Mouse (Mus musculus): ENCODE results near the gene Tfdp2. TPM values are rescaled to one million over a fixed set of nuclear protein-coding genes. Genes with fewer than 3 reads are reported as not detected.
"Not testable (repeated sequence)": the region's sequence is repeated elsewhere in the genome, so short reads cannot be mapped to it uniquely, and the experiment has no call there.

The Tfdp2 gene
- total RNA-seq, 1 experiment from 2014 or later: 66.5 TPM

DNA sequence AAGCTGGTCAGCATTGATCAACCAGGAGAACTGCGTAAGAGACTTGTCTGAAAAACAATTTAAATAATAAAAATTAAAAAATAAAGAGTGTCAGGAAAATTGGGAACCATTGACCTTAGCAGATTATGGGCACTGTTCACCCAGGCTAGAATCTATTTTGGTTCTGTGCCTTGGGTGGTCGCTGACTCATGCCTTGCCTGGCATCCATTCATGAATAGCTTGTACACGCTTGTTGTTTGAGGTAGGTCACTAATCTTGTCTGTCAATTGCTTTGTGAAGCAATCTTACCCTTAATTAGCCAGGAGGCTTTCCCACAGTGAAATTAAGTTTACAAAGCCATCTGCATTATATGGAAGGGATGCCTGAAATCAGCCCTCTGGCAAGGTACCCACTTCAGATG, 112.7 kb downstream of the Tfdp2 start:
- no peak for DNase-seq

DNA sequence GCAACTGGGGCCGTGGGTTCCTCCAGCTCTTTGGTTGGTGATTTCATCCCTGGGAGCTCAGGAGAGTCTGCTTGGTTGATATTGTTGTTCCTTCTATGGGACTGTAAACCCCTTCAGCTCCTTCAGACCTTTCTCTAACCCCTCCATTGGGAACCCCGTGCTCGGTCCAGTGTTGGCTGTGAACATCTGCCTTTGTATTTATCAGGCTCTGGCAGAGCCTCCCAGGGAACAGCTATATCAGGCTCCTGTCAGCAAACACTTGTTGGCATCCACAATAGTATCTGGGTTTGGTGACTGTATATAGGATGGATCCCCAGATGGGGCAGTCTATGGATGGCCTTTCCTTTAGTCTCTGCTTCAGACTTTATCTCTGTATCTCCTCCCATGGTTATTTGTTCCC, 116.0 kb downstream of the Tfdp2 start:
- no peak for DNase-seq

DNA sequence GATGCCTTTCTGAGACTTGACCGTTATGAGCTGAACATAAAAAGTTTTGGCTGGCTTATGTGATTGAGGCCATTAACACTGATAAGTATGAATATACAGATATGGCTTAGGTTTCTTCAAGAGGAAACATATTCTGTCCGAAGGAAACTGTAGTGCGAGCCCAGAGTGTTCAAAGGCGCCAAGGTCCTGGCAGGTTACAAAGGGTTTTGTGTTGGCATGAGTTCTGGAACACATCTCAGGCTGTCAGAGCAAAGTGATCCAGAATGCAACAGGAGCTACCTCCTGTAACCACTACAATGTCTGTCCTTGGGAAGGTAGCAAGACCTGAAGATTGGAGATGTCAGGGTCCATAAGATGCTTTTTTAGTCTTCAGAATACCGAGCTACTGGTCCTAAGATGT, 123.3 kb downstream of the Tfdp2 start:
- no peak for DNase-seq

DNA sequence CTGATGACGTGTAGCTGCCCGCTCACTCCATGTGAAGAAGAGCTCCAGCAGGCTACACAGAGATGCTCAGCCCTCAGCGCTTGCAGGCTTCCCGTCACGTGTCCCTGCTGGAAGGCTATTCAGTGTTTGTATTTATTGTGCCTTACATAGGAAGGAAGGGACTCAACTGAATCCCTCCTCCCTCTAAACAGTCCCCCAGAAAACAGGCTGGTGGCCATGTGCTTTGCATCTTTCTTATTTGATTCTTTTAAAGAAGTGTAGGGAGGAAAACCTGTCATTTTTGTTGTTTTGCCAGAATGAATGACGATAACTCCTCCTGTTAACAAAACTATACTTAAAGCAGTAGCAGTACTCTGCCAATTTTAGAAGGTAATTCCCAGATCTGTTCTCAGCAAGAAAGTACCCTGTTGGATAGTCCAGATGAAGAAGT, 124.5 kb downstream of the Tfdp2 start:
- DNase-seq: no peak

DNA sequence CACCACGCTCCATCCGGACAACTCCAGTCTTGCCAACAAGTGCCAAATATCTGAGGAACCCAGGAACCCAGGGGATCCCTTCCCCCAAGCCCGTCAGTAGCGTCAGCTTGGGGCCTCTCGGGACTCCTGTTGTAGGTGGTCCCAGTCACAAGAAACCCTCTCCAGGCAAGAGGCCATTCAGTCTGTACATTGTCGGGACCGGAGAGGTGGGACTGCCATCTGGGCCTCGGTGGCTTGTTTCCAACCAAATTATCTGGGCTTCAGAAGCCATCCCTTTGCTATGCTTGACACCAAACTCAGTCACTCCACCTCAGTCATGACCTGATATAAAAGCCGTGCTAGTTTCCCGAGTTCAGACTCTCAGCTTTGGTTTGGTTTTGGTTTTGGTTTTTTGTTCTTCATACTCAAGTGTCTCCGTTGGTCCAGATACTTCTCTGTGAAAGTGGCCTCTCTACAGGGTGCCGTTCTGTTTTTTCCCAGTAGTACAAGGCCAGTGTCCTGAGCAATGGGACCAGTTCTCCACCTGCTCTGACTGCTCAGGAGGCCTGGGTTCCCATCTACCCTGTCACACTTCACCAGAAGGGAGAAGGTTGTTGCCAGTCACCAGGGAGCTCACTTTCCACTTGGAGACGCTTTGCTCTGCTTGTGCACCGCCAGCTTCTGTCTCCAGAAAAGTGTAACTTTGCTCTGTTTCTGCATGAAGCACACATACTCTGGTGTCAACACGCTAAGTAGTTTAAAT, 126.5 kb downstream of the Tfdp2 start:
- no peak for DNase-seq

DNA sequence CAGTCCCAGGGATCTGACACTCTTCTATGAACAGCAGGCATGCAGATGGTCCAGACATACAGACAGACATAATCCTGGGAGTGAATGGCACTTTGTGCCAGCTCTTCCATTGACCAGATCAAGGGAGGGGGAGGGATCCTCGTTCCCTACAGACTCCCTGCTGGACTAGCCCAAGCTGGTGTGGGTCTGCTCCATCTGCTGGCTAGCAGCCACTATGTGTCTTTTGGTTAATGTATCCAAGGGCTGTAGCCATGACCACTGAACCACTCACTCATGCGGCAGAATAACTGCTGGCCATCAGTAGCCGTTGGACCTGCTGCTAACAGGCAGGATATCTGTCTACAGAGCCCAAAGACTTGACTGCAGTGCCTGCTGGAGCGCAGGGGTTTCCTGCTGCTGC, 128.4 kb downstream of the Tfdp2 start:
- DNase-seq: no peak

DNA sequence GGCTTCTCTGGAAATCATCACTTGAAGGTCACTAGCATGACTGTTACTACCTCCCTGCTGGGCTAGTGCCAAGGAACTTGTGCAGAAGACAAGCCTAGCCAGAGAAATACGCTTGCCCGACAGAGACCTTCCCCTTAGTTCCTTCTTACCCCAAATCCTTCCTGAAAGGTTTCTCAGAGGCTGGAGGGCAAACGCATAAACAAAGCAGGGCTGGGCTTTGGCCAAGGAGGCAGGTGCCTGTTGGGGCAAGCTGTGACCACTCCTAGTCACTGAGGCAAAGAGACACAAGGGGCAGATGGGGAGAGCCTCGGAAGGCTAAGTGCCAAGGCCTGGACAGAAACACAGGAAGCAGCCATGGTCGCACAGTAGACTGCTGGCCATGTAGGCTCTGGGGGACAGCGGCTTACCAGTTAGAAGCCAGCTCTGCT, 130.4 kb downstream of the Tfdp2 start:
- peak; percentile 83 for DNase-seq

DNA sequence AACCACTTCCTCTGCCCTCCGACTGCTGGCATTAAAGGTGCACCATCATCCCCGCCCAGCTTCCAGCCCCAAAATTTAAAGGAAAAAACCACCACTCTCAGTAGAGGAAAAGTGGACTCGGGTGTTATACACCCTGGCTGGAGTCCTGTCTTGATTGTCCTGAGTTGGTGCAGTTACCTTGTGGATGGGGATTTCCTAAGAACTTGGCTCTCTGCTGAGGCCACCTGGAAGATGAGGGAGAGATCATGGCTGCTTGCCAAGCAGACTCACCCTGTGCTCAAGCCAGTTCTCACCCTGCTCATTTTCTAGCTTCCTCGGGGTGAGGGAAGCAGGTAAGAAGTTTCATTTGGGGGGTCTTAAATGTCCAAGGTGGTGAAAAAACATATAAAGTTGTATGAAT, 132.2 kb downstream of the Tfdp2 start:
- no peak for DNase-seq

DNA sequence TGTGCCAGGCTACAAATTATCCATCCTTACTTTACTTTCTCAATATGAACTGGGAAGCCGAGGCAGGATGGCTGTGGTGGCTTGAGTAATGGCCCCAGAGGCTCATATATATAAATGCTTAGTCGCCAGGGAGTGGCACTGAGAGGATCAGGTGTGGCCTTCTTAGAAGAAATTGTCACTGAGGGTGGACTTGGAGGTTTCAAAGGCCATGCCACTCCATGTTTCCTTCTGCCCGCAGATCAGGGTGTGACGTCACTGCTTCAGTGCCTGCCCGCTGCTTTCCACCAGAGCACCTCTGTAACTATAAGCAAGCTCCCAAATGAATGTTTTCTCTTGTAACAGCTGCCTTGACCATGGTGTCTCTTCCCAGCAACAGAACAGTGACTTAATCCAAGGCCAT, 135.1 kb downstream of the Tfdp2 start:
- peak; percentile 32 for DNase-seq

DNA sequence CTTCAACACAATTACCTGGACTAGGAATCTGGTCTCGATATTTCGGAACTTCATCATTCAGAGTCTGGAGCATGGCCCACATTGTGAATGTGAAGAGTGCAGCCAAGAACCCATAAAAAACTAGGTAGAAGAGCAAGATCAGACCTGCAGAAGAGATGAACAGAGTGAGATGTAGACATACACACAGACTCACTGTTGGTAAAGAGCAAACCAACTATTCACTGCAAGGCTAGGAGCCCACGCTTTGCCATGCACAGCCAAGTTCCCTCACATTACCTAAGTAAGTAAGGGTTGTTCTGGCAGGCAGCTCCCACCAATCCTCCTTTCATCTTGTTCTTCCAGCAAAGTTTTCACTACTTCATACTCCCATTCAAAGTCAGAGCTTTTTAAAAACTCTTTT, 149.7 kb downstream of the Tfdp2 start:
- no peak for DNase-seq

DNA sequence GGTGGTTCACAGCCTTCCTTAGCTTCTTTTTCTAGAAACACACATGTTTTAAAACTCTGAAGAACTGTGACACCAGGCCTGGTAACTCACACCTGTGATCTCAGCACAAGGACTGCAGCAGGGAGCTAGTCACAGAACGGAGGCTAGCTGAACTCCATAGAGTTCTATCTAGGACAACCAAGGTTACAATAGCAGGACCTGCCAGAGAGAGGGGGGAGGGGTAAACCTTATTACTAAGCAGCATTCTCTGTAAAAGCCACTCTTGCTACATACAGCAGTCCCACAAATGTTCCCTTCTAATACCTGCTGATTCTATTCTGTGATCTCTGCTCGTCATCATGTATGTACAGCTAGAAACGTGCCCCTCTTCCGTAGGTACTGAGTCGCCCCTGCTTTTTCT, 152.8 kb downstream of the Tfdp2 start:
- peak; percentile 53 for DNase-seq

DNA sequence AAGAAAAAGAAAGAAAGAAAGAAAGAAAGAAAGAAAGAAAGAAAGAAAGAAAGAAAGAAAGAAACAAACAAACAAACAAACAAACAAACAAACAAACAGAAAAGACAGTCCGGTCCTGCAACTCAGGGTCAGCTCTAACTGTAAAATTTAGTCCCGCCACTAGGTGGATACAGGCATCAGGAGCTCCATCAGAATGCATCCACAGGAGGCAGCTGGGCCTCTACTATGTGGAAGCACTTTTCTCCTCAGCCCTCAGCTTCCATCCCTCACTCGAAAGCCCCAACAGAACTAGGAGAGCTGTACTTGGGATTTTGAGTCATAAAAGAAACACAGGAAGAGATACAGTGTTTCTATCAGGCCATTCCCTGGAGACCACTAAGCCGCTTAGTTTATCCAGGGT, 153.9 kb downstream of the Tfdp2 start:
- peak; percentile 77 for DNase-seq

DNA sequence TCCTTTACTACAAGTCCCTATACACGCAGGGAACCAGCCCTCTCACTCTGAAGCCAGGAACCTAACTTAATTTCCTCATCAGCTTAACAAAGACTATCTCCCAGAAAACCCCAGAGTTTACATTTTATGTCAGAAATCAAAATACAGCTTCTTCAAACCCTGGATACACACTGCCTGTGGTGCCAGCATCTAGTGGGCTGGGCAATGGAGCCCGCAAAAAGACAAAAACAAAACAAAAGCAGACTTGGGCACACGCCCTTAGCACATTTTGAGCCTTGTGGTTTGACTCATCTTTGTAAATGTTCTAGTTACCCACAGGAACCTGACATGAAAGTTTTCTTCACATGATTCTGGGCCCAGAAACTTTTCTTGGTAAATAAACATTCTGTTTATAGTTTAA, 154.4 kb downstream of the Tfdp2 start:
- DNase-seq: no peak

DNA sequence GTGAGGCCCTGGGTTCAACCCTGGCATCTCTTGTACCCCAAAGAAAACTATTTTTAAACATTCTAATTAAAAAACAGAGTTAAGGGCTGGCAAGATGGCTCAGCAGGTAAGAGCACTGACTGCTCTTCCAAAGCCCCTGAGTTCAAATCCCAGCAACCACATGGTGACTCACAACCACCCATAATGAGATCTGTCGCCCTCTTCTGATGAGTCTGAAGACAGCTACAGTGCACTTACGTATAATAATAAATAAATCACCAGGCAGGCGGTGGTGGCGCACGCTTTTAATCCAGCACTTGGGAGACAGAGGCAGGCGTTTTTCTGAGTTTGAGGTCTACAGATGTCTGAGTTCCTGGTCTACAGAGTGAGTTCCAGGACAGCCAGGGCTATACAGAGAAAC, 155.7 kb downstream of the Tfdp2 start:
- not testable (repeated sequence) for DNase-seq

DNA sequence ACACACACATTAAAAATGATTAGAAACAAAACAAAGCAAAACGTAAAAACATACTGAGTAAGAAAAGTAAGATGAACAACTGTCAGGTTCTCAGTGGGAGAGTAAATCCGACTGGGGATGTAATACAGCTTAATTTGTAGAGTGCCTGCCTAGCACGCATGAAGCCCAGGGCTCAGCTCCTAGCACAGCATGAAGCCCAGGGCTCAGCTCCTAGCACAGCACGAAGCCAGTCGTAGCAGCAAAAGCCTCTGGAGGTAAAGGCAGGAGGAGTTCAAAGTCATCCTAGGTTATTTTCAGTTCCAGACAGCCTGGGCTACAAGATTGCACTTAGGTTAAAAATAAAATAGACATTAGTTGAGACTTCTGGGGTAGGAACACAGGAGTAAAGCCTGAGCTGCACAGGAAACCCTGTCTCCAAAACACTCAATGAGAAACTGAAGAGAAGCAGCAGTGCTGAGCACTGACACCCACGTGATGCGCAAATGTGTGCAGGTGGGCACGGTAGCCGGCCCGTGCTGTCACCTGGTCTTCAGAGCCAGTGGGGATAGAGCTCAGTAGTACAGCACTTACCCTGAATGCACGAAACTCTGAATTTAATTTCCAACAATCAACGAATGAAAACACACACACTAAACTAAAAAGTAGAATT, 157.2 kb downstream of the Tfdp2 start:
- DNase-seq: no peak

DNA sequence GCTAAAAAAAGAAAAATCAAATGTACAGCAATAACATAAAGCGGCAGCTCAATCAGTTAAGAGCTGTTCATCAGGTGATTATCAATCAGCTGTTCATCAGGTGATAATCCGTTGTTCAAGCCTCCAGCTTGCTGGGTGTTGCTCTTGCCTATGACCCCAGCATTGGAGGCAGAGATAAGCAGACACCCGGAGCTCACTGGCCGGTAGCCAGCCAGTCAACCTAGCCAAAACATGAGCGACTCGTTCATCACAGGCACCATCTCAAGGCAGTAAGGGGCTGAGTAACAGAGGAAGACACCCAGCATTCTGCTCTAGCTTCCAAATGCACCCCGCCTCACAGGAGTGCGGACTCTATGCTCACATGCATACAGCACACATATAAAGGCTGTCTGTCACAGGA, 157.7 kb downstream of the Tfdp2 start:
- peak; percentile 74 for DNase-seq

DNA sequence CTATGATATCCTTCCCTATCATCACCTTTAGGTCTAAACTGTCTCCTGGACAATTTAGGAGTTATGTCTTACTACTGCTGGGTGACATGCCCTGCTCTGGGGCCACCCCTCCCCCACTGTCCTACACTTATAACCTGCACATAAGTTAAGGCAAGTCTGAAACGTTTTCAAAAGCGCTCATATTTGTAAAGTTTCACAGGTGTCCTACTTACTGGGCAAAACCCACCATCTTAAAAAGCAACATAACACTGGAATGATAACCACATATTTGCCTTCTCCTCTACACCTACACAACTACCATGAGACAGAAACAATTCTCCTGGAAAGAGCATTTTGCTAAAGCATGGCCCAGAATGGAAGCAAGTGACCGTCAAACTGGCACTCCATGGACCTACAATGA, 164.0 kb downstream of the Tfdp2 start:
- DNase-seq: no peak

DNA sequence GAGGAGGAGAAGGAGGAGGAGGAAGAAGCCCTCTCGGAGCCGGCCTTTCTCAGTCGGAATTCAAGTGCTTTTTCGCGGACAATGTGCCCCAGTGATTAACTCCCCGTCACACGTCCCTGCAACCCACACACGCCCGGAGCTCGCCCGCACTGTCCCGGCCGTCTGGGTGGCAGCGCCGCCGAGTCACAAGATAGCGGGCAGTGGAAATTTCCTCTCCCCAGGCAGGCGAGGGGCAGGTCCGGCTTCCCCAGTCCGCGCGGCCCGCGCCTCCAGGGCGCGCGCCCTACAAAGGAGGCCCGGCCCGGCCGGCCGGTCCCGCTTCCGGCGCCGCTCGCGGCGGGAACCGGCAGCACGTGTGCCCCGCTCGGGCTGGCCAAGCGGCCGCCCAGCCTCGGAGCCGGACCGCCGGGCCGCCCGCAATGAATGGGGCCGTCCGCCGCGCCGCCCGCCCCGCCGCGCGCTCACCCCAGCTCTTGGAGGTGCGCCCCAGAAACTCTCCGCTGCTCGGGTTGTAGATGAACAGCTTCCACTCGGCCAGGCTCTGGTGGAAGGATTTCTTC, 167.6 kb downstream of the Tfdp2 start:
- peak; percentile 91 for DNase-seq

DNA sequence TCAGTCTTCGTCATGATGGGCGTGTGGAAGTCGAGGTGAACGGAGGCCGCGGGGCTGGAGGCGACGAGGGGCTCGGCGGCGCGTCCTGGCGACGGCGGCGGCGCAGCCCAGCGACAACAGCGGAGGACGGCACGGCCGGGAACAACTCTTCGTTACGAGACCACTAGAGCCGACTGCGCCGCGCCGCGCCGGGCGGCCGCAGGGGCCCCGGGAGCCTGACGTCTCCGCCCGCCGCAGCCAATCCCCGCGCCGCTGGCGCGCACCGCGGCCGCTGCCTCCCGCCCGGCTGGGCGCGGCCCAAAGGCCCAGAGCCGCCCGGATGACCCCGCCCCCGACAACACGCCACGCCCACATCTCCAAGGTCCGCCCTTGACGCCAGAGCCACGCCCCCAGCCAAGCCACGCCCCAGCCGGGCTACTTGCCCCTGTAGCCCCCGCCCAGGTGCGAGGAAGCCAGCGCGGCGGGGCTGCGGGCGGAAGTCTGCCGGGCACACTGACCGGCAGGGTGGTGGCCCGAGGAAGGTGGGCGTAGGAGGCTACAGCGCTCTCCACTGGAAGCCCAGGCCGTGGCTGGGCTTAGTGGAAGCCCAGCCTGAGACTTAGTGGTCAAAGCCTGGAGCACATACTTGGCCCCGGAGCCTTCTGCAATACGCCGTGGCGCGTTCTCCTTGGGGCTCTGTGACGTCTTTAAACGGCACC, 168.2 kb downstream of the Tfdp2 start, which contains the start of gene Atp1b3:
TSS of gene Atp1b3 (minus strand) at position 302 of the 698 bp plus-strand sequence.
- DNase-seq: peak; percentile 100

DNA sequence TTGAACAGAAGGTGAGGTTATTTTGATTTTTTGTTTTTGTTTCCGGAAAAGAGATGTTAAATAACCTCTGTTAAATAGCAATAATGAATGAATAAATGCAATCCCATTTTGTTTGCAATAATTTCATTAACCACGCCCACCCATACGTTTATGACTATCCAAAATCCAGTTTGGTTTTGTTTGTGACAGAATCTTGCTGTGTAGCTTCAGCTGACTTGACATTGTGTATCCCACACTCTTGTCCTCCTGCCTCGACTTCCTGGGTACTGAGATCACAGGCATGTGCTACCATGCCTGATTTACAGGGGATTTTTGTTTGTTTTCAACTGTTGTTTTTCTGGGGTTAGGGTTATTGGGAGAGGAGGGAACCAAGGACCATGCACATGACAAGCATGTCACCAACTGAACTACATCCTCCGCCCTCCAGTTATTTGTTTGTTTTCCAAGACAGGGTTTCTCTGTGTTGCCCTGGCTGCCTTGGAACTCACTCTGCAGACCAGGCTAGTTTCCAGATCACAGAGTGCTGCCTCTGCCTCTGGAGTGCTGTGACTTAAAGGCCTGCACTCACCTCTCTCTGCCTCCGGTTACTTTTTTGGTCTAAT, 169.3 kb downstream of the Tfdp2 start:
- no peak for DNase-seq

DNA sequence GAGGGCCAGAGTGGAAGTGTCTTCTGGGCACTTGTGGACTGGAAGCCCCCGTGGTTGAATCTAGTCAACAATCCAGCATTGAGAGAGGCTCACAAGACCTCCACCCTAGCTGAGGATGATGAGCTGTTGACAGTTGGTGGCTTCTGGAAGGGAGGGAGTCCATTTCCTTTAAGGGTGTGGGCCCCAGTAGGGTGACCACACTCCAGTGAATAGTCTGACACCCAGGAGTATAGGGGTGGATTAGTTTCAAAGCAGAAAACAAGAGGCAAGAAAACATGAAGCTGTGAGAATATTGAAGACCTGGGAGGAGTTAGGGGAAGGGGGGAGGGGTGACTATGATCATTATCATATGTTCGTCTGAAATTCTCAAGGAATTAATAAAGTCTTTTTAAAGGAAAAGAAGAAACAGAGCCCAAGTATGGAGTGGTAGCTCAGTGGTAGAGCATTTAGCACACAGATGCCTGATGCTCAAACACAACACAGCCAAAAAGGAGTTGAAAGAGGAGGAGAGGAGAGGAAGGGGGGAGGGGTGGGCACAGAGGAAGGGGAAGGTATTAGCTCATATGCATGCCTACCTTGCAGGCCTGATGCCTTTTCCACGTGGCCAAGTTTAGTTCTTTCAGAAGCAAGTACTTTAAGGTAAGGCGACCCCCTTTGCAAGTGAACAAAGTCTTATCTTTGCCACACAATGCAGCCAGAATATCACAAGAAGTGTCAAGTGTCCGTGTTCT, 173.7 kb downstream of the Tfdp2 start:
- no peak for DNase-seq

DNA sequence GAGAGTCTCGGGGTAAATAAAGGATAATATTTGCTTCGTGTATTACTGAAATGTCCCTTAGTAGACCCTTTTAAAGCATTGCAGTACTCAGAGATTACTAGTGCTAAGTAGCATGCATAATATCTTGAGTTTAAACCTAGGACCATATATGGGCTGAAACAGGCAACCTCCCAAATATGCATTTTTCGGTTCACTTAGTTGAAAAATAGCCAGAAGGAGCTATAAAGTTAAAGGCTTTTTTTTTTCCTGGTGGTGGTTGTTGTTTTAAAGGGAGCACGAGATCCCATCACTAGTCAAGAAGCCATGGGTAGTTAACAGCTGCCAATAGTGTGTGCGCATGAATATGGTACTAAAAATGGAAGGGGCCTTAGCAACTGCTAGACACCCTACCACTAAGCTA, 175.0 kb downstream of the Tfdp2 start:
- DNase-seq: no peak

Data from adrenal gland, postnatal 14 days (tissue).